Mouse (Mus musculus): Measurements from ENCODE around the gene Tmem121. TPM values are rescaled to one million over a fixed set of nuclear protein-coding genes. Genes with fewer than 3 reads are reported as not detected.

Tmem121 gene
- polyA plus RNA-seq, 1 experiment from 2014 or later = 5.8 TPM

DNA sequence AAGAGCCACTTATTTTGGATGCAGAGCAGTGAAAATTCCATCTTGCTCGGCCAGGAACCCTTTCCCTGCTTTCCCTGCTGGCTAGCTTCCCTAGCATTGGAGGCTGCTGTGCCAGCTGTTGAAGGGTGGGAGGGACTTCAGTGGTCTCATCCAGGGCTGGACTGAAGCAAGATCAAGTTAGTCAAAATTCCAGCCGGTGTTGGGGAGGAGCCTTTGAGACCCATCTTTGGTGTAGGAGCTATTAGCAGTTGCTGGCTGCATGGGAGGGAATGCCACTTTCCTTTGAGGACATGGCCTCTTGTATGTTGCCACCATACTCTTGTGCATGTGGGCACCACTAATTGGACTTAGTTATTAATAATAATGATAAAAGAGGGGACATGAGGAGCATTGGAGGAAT, 27.5 kb downstream of the Tmem121 start:
- Histone ChIP-seq H3K27ac (ENCODE audit: low read length) (no peak overlapping the region), H3K4me1 (replicated peaks; ENCODE audit: control insufficient read depth, insufficient read depth, low read length) (no peaks in the 10 kb centered on the region), H3K27me3 (ENCODE audit: control insufficient read depth, insufficient read depth, low read depth, low read length) (no peaks in the 10 kb centered on the region), H3K9ac (ENCODE audit: low read length) (no peak overlapping the region), H3K9me3 (ENCODE audit: control insufficient read depth, low read length) (no peaks in the 10 kb centered on the region), H3K36me3 (ENCODE audit: control insufficient read depth, insufficient read depth, low read length) (no peaks in the 10 kb centered on the region), H3K4me2 (ENCODE audit: low read depth, low read length) (no peak overlapping the region), H3K4me3 (ENCODE audit: low read length) (no peak overlapping the region)
- no peak for ATAC-seq (ENCODE audit: low read depth)
- WGBS = 58% methylated on average over 2 of the region's 2 CpGs

- no peaks in the 10 kb centered on the region for H3K9me3 ChIP-seq (ENCODE audit: control insufficient read depth, low read length)
- no peaks in the 10 kb centered on the region for H3K36me3 ChIP-seq (ENCODE audit: control insufficient read depth, insufficient read depth, low read length)
- H3K27me3 ChIP-seq (ENCODE audit: control insufficient read depth, insufficient read depth, low read depth, low read length) = no peaks in the 10 kb centered on the region
- ATAC-seq (ENCODE audit: low read depth) = no peak
- no peak overlapping the region for H3K4me3 ChIP-seq (ENCODE audit: low read length)
- no peak overlapping the region for H3K4me2 ChIP-seq (ENCODE audit: low read depth, low read length)
- no peak overlapping the region for H3K9ac ChIP-seq (ENCODE audit: low read length)
- no peaks in the 10 kb centered on the region for H3K4me1 ChIP-seq (replicated peaks; ENCODE audit: control insufficient read depth, insufficient read depth, low read length)
- 83% methylated on average over 25 of the region's 25 CpGs for WGBS
- H3K27ac ChIP-seq (ENCODE audit: low read length) = no peak overlapping the region
These were observed 28.5 kb downstream of the Tmem121 start for GRCm38 (mm10) chr12:113214072-113214808.

DNA sequence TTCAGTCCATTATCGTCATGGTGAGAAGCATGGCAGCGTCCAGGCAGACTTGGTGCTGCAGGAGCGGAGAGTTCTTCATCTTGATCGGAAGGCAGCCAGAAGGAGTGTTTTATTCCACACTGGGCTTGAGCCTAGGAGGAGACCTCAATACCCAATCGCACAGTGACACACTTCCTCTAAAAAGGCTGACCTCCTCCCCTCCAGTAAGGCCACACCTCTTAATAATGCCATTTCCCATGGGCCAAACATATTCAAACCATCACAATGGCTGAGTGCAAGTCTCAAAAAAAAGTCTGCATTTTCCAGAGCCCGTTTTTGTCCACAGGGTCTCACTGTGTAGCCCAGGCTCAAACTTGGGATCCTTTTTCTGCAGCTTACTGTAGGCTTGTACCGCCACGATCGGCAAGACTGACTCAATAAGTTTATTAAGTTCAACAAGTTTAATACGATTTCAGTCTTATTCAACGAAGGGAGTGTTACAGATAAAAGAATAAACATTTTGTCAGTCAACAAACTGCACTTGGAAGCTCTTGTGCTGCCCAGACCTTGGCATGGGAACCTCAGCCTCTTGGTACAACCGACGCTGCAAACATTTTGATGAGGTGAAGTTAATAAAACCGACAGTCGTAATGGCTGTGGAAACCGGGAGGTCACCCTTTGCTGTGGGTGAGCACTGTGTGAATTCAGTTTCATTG, 29.4 kb downstream of the Tmem121 start:
- 63% methylated on average over 16 of the region's 16 CpGs for WGBS
- Histone ChIP-seq H3K4me3 (ENCODE audit: low read length) (no peak overlapping the region), H3K36me3 (ENCODE audit: control insufficient read depth, insufficient read depth, low read length) (no peaks in the 10 kb centered on the region), H3K4me2 (ENCODE audit: low read depth, low read length) (no peak overlapping the region), H3K4me1 (replicated peaks; ENCODE audit: control insufficient read depth, insufficient read depth, low read length) (no peaks in the 10 kb centered on the region), H3K27me3 (ENCODE audit: control insufficient read depth, insufficient read depth, low read depth, low read length) (no peaks in the 10 kb centered on the region), H3K27ac (ENCODE audit: low read length) (no peak overlapping the region), H3K9me3 (ENCODE audit: control insufficient read depth, low read length) (no peaks in the 10 kb centered on the region), H3K9ac (ENCODE audit: low read length) (no peak overlapping the region)
- ATAC-seq (ENCODE audit: low read depth) = no peak

DNA sequence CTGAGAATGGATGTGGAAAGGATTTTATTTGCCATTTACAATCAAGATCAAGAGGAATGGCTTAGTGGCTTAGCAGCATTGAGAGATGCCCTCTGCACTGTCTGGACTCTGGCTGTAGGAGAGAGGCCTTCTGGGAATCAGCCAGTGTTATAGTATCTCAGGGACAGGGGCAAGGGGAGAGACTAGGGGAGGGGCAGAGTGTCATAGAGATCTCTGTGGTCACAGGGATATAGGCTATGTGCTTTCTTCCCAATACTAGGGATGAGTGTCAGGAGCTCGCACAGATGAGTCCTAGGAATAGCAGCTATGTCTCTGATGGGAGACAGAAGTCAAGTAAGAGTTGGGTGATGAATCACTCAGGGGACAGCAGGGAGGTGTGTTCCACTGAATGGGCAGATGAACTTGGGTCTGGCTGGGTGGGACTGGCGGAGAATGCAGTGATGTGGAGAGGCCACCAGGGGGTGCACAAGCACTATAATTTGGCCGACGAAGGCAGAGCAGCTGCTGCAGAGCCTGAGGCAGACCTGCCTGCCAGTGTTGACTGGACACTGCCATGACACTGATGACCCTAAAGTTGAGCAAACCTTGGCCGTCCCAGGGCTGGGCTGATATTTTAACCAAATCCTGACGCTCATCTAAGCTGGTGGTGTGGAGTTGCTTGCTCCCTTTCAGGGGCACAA, 30.1 kb downstream of the Tmem121 start:
- H3K4me3 ChIP-seq (ENCODE audit: low read length) = no peak overlapping the region
- 12% methylated on average over 6 of the region's 6 CpGs for WGBS
- no peak overlapping the region for H3K4me2 ChIP-seq (ENCODE audit: low read depth, low read length)
- no peaks in the 10 kb centered on the region for H3K36me3 ChIP-seq (ENCODE audit: control insufficient read depth, insufficient read depth, low read length)
- peak; percentile 25; the same call in 1 of the 2 replicates for ATAC-seq (ENCODE audit: low read depth)
- no peaks in the 10 kb centered on the region for H3K9me3 ChIP-seq (ENCODE audit: control insufficient read depth, low read length)
- H3K9ac ChIP-seq (ENCODE audit: low read length) = no peak overlapping the region
- no peaks in the 10 kb centered on the region for H3K4me1 ChIP-seq (replicated peaks; ENCODE audit: control insufficient read depth, insufficient read depth, low read length)
- H3K27me3 ChIP-seq (ENCODE audit: control insufficient read depth, insufficient read depth, low read depth, low read length) = no peaks in the 10 kb centered on the region
- H3K27ac ChIP-seq (ENCODE audit: low read length) = no peak overlapping the region

DNA sequence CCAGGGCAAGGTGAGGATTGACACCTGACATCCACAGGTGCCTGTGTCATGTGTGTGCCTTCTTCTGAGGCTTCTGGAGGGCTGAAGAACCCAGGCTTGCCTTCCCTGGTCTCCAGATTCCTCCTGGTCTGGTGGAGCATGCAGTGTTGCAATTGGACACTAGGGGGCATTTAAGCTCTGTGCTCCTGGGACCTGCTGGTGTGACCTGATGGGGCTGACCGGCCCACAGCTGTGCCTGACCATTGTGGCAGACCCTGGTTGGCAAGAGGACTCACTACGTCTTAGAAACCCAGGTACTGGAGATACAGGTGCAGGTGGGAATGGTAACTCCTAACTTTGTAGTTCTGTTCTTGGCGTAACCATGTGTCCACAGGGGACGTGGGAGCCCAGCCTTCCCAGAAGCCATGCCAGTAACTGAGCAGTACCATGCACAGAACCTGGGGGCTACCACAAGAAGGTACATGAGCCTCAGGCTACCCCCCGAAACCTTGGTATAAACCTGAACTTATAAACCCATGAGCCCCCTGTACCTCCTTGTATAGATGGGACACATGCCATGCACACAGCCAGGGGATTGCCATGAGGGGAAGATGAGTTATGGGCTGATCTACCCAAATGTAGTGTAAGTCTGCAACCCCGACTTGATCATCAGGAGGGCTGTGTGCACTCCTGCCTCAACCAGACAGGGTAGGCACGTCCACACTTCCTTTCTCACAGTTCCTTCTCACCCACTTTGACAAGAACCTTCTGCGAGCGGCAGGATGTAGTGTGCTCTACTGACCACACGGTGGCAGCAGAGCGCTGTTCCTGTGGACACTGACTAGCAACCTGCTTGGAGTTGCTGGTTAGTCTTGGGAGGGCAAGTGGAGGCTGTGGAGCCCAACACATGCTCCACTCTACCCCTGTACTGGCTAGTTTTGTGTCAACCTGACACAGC, 31.8 kb downstream of the Tmem121 start:
- no peak for ATAC-seq (ENCODE audit: low read depth)
- H3K4me2 ChIP-seq (ENCODE audit: low read depth, low read length) = no peak overlapping the region
- no peaks in the 10 kb centered on the region for H3K27me3 ChIP-seq (ENCODE audit: control insufficient read depth, insufficient read depth, low read depth, low read length)
- H3K27ac ChIP-seq (ENCODE audit: low read length) = no peak overlapping the region
- 26% methylated on average over 11 of the region's 11 CpGs for WGBS
- H3K36me3 ChIP-seq (ENCODE audit: control insufficient read depth, insufficient read depth, low read length) = no peaks in the 10 kb centered on the region
- no peaks in the 10 kb centered on the region for H3K9me3 ChIP-seq (ENCODE audit: control insufficient read depth, low read length)
- no peak overlapping the region for H3K9ac ChIP-seq (ENCODE audit: low read length)
- H3K4me1 ChIP-seq (replicated peaks; ENCODE audit: control insufficient read depth, insufficient read depth, low read length) = no peaks in the 10 kb centered on the region
- H3K4me3 ChIP-seq (ENCODE audit: low read length) = no peak overlapping the region

DNA sequence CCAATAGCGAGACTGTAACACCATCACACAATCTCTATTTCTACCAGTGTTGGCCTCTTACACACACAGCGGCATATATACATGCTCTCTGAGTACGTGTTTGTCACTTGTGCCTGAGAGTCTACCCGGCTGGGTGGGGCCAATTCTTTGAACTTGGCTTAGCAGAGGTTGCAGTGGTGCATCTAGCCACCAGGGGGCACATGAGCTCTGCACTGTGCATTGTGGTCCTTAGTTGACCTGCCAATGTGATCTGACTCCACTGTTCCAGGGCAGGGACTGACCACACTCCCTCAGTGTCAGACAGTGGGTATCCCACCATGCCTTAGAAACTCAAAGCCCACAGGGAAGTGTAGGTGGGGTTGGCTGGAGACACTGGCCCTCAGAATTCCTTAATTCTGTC, 34.1 kb downstream of the Tmem121 start:
- ATAC-seq (ENCODE audit: low read depth) = no peak

GRCm38 (mm10) chr12:113220447-113220846, 34.7 kb downstream of the Tmem121 start:
- H3K4me2 ChIP-seq (ENCODE audit: low read depth, low read length) = no peak overlapping the region
- no peaks in the 10 kb centered on the region for H3K36me3 ChIP-seq (ENCODE audit: control insufficient read depth, insufficient read depth, low read length)
- H3K27ac ChIP-seq (ENCODE audit: low read length) = no peak overlapping the region
- H3K4me3 ChIP-seq (ENCODE audit: low read length) = no peak overlapping the region
- H3K4me1 ChIP-seq (replicated peaks; ENCODE audit: control insufficient read depth, insufficient read depth, low read length) = no peaks in the 10 kb centered on the region
- H3K9ac ChIP-seq (ENCODE audit: low read length) = no peak overlapping the region
- peak; percentile 36 for ATAC-seq (ENCODE audit: low read depth)
- H3K9me3 ChIP-seq (ENCODE audit: control insufficient read depth, low read length) = no peaks in the 10 kb centered on the region; the same call in 1 of the 2 replicates
- 38% methylated on average over 4 of the region's 4 CpGs for whole genome bisulfite sequencing
- no peaks in the 10 kb centered on the region for H3K27me3 ChIP-seq (ENCODE audit: control insufficient read depth, insufficient read depth, low read depth, low read length)

More for the DNA sequence above, 34.1 kb downstream of the Tmem121 start:
- Histone ChIP-seq H3K4me3 (ENCODE audit: low read length) (no peak overlapping the region), H3K36me3 (ENCODE audit: control insufficient read depth, insufficient read depth, low read length) (no peaks in the 10 kb centered on the region), H3K4me1 (replicated peaks; ENCODE audit: control insufficient read depth, insufficient read depth, low read length) (no peaks in the 10 kb centered on the region), H3K9me3 (ENCODE audit: control insufficient read depth, low read length) (no peaks in the 10 kb centered on the region), H3K9ac (ENCODE audit: low read length) (no peak overlapping the region), H3K27ac (ENCODE audit: low read length) (no peak overlapping the region), H3K4me2 (ENCODE audit: low read depth, low read length) (no peak overlapping the region), H3K27me3 (ENCODE audit: control insufficient read depth, insufficient read depth, low read depth, low read length) (no peaks in the 10 kb centered on the region)
- whole genome bisulfite sequencing = 37% methylated on average over 4 of the region's 4 CpGs

- Histone ChIP-seq H3K9ac (ENCODE audit: low read length) (no peak overlapping the region), H3K4me3 (ENCODE audit: low read length) (no peak overlapping the region), H3K36me3 (ENCODE audit: control insufficient read depth, insufficient read depth, low read length) (no peaks in the 10 kb centered on the region), H3K4me2 (ENCODE audit: low read depth, low read length) (no peak overlapping the region), H3K27me3 (ENCODE audit: control insufficient read depth, insufficient read depth, low read depth, low read length) (no peaks in the 10 kb centered on the region), H3K9me3 (ENCODE audit: control insufficient read depth, low read length) (no peaks in the 10 kb centered on the region; the same call in 1 of the 2 replicates), H3K27ac (ENCODE audit: low read length) (no peak overlapping the region), H3K4me1 (replicated peaks; ENCODE audit: control insufficient read depth, insufficient read depth, low read length) (no peaks in the 10 kb centered on the region)
- ATAC-seq (ENCODE audit: low read depth) = no peak; the same call in 1 of the 2 replicates
- WGBS = 64% methylated on average over 9 of the region's 9 CpGs
These were observed 35.6 kb downstream of the Tmem121 start for GRCm38 (mm10) chr12:113221289-113221688.

All from lung, embryonic 16.5 days (tissue).